Mouse (Mus musculus) limb, embryonic 12.5 days (tissue): ENCODE data around the gene Prpf19. TPM values are rescaled to one million over a fixed set of nuclear protein-coding genes. Genes with fewer than 3 reads are reported as not detected.

Source experiments
- polyA plus RNA-seq: library from polyadenylated mRNA; unstranded; fragments of >200 nt; fragmentation: Nextera tagmentation; extraction: Ambion mirVana; gene quantifications from 2 replicates; pipeline ENCODE4 v1.2.1, GENCODE M21; 2016

Gene Prpf19
- polyA plus RNA-seq, 1 experiment from 2014 or later: 50.3 TPM

Other genes with a start within 250 kb of the Prpf19 start
- gene Pga5, start 217.2 kb upstream of the Prpf19 start, polyA plus RNA-seq: not detected in 2 replicates
- gene Vps37c, start 206.5 kb upstream of the Prpf19 start, polyA plus RNA-seq: 27.6 and 33.4 TPM in 2 replicates
- 0.10 and 0.18 TPM in 2 replicates for gene Cd5, start 156.2 kb upstream of the Prpf19 start, polyA plus RNA-seq
- not detected in 2 replicates for gene Cd6, start 65.2 kb upstream of the Prpf19 start, polyA plus RNA-seq
- gene Slc15a3, start 55.5 kb upstream of the Prpf19 start, polyA plus RNA-seq: 0.23 and 0.44 TPM in 2 replicates
- gene Tmem132a, start 25.3 kb upstream of the Prpf19 start, polyA plus RNA-seq: 137 and 142 TPM in 2 replicates
- gene Tmem109, start 13.2 kb upstream of the Prpf19 start, polyA plus RNA-seq: 68.7 and 73.7 TPM in 2 replicates
- not detected in 2 replicates for gene Zp1, start 25.4 kb downstream of the Prpf19 start, polyA plus RNA-seq
- gene Ptgdr2, start 41.9 kb downstream of the Prpf19 start, polyA plus RNA-seq: 0.10 TPM in 1 of 2 replicates, not detected in the other
- gene Ccdc86, start 54.0 kb downstream of the Prpf19 start, polyA plus RNA-seq: 33.2 and 33.9 TPM in 2 replicates
- not detected in 2 replicates for gene Ms4a10, start 79.4 kb downstream of the Prpf19 start, polyA plus RNA-seq
- gene Ms4a15, start 98.0 kb downstream of the Prpf19 start, polyA plus RNA-seq: not detected in 2 replicates
- gene Ms4a18, start 122.8 kb downstream of the Prpf19 start, polyA plus RNA-seq: not detected in 2 replicates
- gene Ms4a8a, start 185.9 kb downstream of the Prpf19 start, polyA plus RNA-seq: not detected in 2 replicates
- gene 1700017D01Rik, start 235.6 kb downstream of the Prpf19 start, polyA plus RNA-seq: not detected in 2 replicates